Mouse (Mus musculus) CH12.LX (cell line): Measurements from ENCODE around the gene Defb36.

ENCODE experiments used
- CHD2 ChIP-seq: IDR thresholded peaks from 2 replicates; pipeline ENCODE4 v1.6.1; 2011; ENCODE audit warnings: low read length, improper control_type of control experiment
- CTCF ChIP-seq, 2 experiments: IDR thresholded peaks in 1 of 2; conservative IDR thresholded peaks in 1 of 2; 2 replicates each; pipeline ENCODE4 v1.5.1; 2011 to 2012; ENCODE audit warnings: low read depth in 2 of 2, low read length in 2 of 2, improper control_type of control experiment in 1 of 2, inconsistent platforms in 1 of 2, mild to moderate bottlenecking in 1 of 2, moderate library complexity in 1 of 2
- E2F4 ChIP-seq: IDR thresholded peaks from 2 replicates; pipeline ENCODE4 v1.6.1; 2011; ENCODE audit warnings: low read depth, low read length, improper control_type of control experiment; ENCODE audit not compliant: insufficient replicate concordance
- EP300 ChIP-seq: IDR thresholded peaks from 2 replicates; pipeline ENCODE4 v1.6.1; 2011; ENCODE audit warnings: low read length, improper control_type of control experiment
- HCFC1 ChIP-seq: IDR thresholded peaks from 2 replicates; pipeline ENCODE4 v1.6.1; 2012; ENCODE audit warnings: low read depth, mild to moderate bottlenecking, inconsistent platforms, low read length, improper control_type of control experiment
- KAT2A ChIP-seq: IDR thresholded peaks from 2 replicates; pipeline ENCODE4 v1.6.1; 2012; ENCODE audit warnings: low read length, improper control_type of control experiment, inconsistent platforms; ENCODE audit not compliant: insufficient replicate concordance
- MAX ChIP-seq: IDR thresholded peaks from 2 replicates; pipeline ENCODE4 v1.6.1; 2011; ENCODE audit warnings: low read length, improper control_type of control experiment
- MAZ ChIP-seq: IDR thresholded peaks from 2 replicates; pipeline ENCODE4 v1.6.1; 2012; ENCODE audit warnings: low read depth, mild to moderate bottlenecking, inconsistent platforms, low read length, improper control_type of control experiment, moderate library complexity
- NELFE ChIP-seq: IDR thresholded peaks from 2 replicates; pipeline ENCODE4 v1.6.1; 2011; ENCODE audit warnings: low read depth, low read length, improper control_type of control experiment
- POLR2A ChIP-seq: IDR thresholded peaks from 2 replicates; pipeline ENCODE4 v1.6.1; 2011; ENCODE audit warnings: low read depth, mild to moderate bottlenecking, improper control_type of control experiment, low read length
- RCOR1 ChIP-seq: conservative IDR thresholded peaks from 2 replicates; pipeline ENCODE4 v1.6.1; 2012; ENCODE audit warnings: low read depth, mild to moderate bottlenecking, inconsistent platforms, low read length, improper control_type of control experiment
- SMC3 ChIP-seq: IDR thresholded peaks from 2 replicates; pipeline ENCODE4 v1.6.1; 2011; ENCODE audit warnings: low read depth, low read length, improper control_type of control experiment
- USF1 ChIP-seq: IDR thresholded peaks from 2 replicates; pipeline ENCODE4 v1.6.1; 2014; ENCODE audit warnings: low read depth, mild to moderate bottlenecking, inconsistent platforms, low read length, improper control_type of control experiment
- USF2 ChIP-seq: conservative IDR thresholded peaks from 2 replicates; pipeline ENCODE4 v1.6.1; 2011; ENCODE audit warnings: low read depth, low read length, improper control_type of control experiment

GRCm38 (mm10) chr2:152580107-152580506 lies 24.0 kb upstream of the Defb36 start, which contains the start of gene Defb19:
- TF ChIP-seq POLR2A: no peak
- TF ChIP-seq CTCF (conservative IDR thresholded peaks at IDR 0.05 in 1 of 2, IDR thresholded peaks at IDR 0.05 in 1 of 2; ENCODE audit: low read depth in 2 of 2, low read length in 2 of 2): no peak
- no peak for TF ChIP-seq KAT2A
- TF ChIP-seq CHD2: no peak
- no peak for TF ChIP-seq NELFE
- TF ChIP-seq MAX: no peak
- no peak for TF ChIP-seq EP300
- TF ChIP-seq SMC3: no peak
- no peak for TF ChIP-seq E2F4
- TF ChIP-seq RCOR1: no peak
- no peak for TF ChIP-seq USF2
- TF ChIP-seq USF1: no peak
- TF ChIP-seq MAZ: no peak
- TF ChIP-seq HCFC1: no peak
